ENCODE assay signal across 12 mouse cellular contexts in the genomic region with DNA sequence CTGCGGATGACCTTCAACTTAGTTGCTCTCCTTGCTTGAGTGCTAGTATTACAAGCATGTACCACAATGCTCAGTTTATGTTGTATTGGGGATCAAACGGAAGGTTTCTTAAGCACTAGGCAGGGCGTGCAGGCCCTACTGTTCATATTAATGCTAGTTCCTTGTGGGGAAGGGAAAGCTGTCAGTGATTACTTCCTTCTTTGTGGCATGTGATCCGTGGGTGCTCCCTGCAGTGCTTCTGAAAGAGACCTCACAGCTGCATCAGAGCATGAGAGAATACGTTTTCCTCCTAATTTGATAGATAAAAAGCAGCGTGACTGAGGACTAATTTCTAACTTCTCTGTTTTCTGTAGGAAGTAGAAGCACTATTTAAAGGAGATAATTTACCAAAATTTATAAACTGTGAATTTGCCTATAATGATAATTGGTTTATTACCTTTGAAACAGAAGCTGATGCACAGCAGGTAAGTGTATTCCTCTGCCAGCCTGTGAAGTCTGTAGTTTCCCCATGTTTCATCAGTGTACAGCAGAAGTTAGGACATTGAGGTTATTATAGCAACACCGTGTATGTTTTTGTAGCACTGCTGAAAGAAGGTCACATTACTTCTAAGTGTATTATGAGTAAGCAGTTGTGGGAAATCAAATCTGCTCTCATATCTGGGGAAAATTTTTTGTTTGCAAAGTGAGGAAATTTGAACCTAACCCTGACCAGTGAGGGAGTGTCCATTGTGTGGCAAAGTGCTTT. TPM values are rescaled to one million over a fixed set of nuclear protein-coding genes. Genes with fewer than 3 reads are reported as not detected.
A peak's percentile ranks its signal among the peaks of the same experiment; 100 is the strongest.
DNase-seq lines count a peak whose midpoint lies in the region; ATAC-seq and TF ChIP-seq lines count a peak whose summit lies in the region.
"Had no signal": no experiment of that assay in that cellular context is flagged by ENCODE, and none has a peak within 500 bp of the region (broad histone marks: within the 10 kb centered on the region; RNA-seq: fewer than 3 reads in every experiment).

No protein-coding gene starts in this region.

- no peak for TF ChIP-seq RAD21 in CH12.LX (IDR thresholded peaks at IDR 0.05; ENCODE audit: low read depth, low read length)

- TF ChIP-seq CTCF in kidney, adult 2 months (conservative IDR thresholded peaks at IDR 0.05; ENCODE audit: insufficient read depth, insufficient read length, low read depth, low read length): no peak
- no peak for TF ChIP-seq CTCF in CH12.LX (conservative IDR thresholded peaks at IDR 0.05 in 1 of 2, IDR thresholded peaks at IDR 0.05 in 1 of 2; ENCODE audit: low read depth in 2 of 2, low read length in 2 of 2)
- TF ChIP-seq CTCF in bone marrow macrophage, adult 2 months (IDR thresholded peaks at IDR 0.05; ENCODE audit: low read depth, low read length): no peak

- H3K4me3 ChIP-seq in kidney, adult 2 months (ENCODE audit: insufficient read depth, low read depth, low read length): no peak overlapping the region
- no peak overlapping the region for H3K4me3 ChIP-seq in CH12.LX (replicated peaks in 1 of 3; ENCODE audit: low read depth in 2 of 3, low read length in 2 of 3, poor library complexity in 1 of 3)
- H3K4me3 ChIP-seq in bone marrow macrophage, adult 2 months (ENCODE audit: insufficient read depth, low read length): 0 out of 2 replicates have a peak overlapping the region, but pooled peaks have one; percentile 22

- dilution Hi-C loops in CH12.LX (cut with MboI; ENCODE audit: extremely low pct_ligation_motif_present, extremely low pct_unique_long_range_greater_than_20kb, low sequenced_read_pairs): no loop called here

- H3K27ac ChIP-seq in kidney, adult 2 months (ENCODE audit: insufficient read depth, low read depth, low read length): peak overlapping the region; percentile 35; the same call in 1 of the 2 replicates
- H3K27ac ChIP-seq in CH12.LX (ENCODE audit: insufficient read depth, low read depth): peak overlapping the region; percentile 36; the same call in 1 of the 2 replicates
- peak overlapping the region; percentile 82 for H3K27ac ChIP-seq in bone marrow macrophage, adult 2 months (ENCODE audit: insufficient read depth, low read depth, low read length)

- no peaks in the 10 kb centered on the region; the same call in 1 of the 2 replicates for H3K4me1 ChIP-seq in kidney, adult 2 months (ENCODE audit: control insufficient read depth, insufficient read depth, low read length)
- H3K4me1 ChIP-seq in CH12.LX (ENCODE audit: control insufficient read depth in 1 of 2, insufficient read depth in 2 of 2): peaks cover 0 to 38% of the 10 kb centered on the region in 2 experiments; a peak in 2 of 4 replicates
- H3K4me1 ChIP-seq in bone marrow macrophage, adult 2 months (ENCODE audit: control insufficient read depth, insufficient read depth, low read length): peaks cover 37% of the 10 kb centered on the region

- peak; percentile 86 for ATAC-seq in monocyte, adult 5-6 weeks (replicated peaks; ENCODE audit: insufficient number of reproducible peaks, low FRiP score, low TSS enrichment, poor library complexity, severe bottlenecking)
- ATAC-seq: inflammation-experienced regulatory T-cells, adult 6 months had no signal

- in situ Hi-C loops in CH12.LX (cut with MboI; ENCODE audit: low pct_ligation_motif_present, low pct_unique_long_range_greater_than_20kb, low sequenced_read_pairs): no loop called here

- H3K27me3 ChIP-seq in kidney, adult 2 months (replicated peaks; ENCODE audit: control insufficient read depth, insufficient read depth, low read length): no peaks in the 10 kb centered on the region
- no peaks in the 10 kb centered on the region for H3K27me3 ChIP-seq in CH12.LX (replicated peaks)

- H3K9ac ChIP-seq in CH12.LX (ENCODE audit: insufficient read depth, low read depth): no peak overlapping the region

- TF ChIP-seq POLR2A in kidney, adult 2 months (IDR thresholded peaks at IDR 0.05; ENCODE audit: low read depth, low read length): no peak
- no peak for TF ChIP-seq POLR2A in CH12.LX (IDR thresholded peaks at IDR 0.05; ENCODE audit: low read depth, low read length)
- no peak for TF ChIP-seq POLR2A in bone marrow macrophage, adult 2 months (IDR thresholded peaks at IDR 0.05; ENCODE audit: borderline replicate concordance, low read depth, low read length)

- no peak for TF ChIP-seq EP300 in CH12.LX (IDR thresholded peaks at IDR 0.05; ENCODE audit: low read length)

- no peak overlapping the region for H3K4me2 ChIP-seq in CH12.LX (ENCODE audit: insufficient read depth, low read depth, poor library complexity, severe bottlenecking)

- no peak for DNase-seq in kidney, adult 2 months
- DNase-seq in kidney, postnatal 10 days: no peak
- peak; percentile 70 for DNase-seq in CH12.LX (ENCODE audit: extremely low read depth)
- no peak for DNase-seq in retina, postnatal 1 day
- no peak for DNase-seq in adrenal gland, postnatal 4 days (ENCODE audit: low spot score in 2 of 2)
- DNase-seq in thymus, postnatal 10 days (ENCODE audit: low spot score in 2 of 2): no peak
- DNase-seq: cerebellum, adult 11 months; kidney, postnatal 4 days; lung, adult 2 months had no signal

- 55% methylated on average over 7 of the region's 7 CpGs for WGBS in kidney, adult 2 months

- 0 out of 2 replicates have a peak, but pooled peaks cover 3% of the 10 kb centered on the region for H3K79me2 ChIP-seq in CH12.LX (replicated peaks; ENCODE audit: control insufficient read depth, extremely low read depth, insufficient read depth, poor library complexity, severe bottlenecking)

- H3K9me3 ChIP-seq in CH12.LX (replicated peaks; ENCODE audit: low read length): no peaks in the 10 kb centered on the region

- peaks cover 21% of the 10 kb centered on the region for H3K36me3 ChIP-seq in kidney, adult 2 months (ENCODE audit: control insufficient read depth, insufficient read depth, low read length)
- H3K36me3 ChIP-seq in CH12.LX (replicated peaks in 1 of 2; ENCODE audit: control insufficient read depth in 1 of 2, insufficient read depth in 1 of 2, low read length in 1 of 2): peaks cover 53 to 77% of the 10 kb centered on the region in 2 experiments

TF ChIP-seq in CH12.LX, 34 proteins besides CTCF, POLR2A, EP300 and RAD21:
- TF ChIP-seq ZC3H11A (IDR thresholded peaks at IDR 0.05; ENCODE audit: low read depth, low read length) (no peak), TCF12 (IDR thresholded peaks at IDR 0.05; ENCODE audit: low read depth, low read length) (no peak), ETS1 (conservative IDR thresholded peaks at IDR 0.05; ENCODE audit: low read depth, low read length) (no peak), BHLHE40 (IDR thresholded peaks at IDR 0.05; ENCODE audit: low read depth, low read length) (no peak), IRF4 (IDR thresholded peaks at IDR 0.05; ENCODE audit: low read depth, low read length) (no peak), E2F4 (IDR thresholded peaks at IDR 0.05; ENCODE audit: insufficient replicate concordance, low read depth, low read length) (no peak), MXI1 (IDR thresholded peaks at IDR 0.05; ENCODE audit: low read depth, low read length) (no peak), MEF2A (IDR thresholded peaks at IDR 0.05; ENCODE audit: borderline replicate concordance, low read depth, low read length) (no peak), GABPA (IDR thresholded peaks at IDR 0.05; ENCODE audit: insufficient replicate concordance, low read depth, low read length) (no peak), SMC3 (IDR thresholded peaks at IDR 0.05; ENCODE audit: low read depth, low read length) (no peak), HCFC1 (IDR thresholded peaks at IDR 0.05; ENCODE audit: low read depth, low read length) (no peak), TBP (conservative IDR thresholded peaks at IDR 0.05; ENCODE audit: low read depth, low read length) (no peak), ZNF384 (IDR thresholded peaks at IDR 0.05; ENCODE audit: low read depth, low read length) (no peak), CHD2 (IDR thresholded peaks at IDR 0.05; ENCODE audit: low read length) (no peak), MYC (IDR thresholded peaks at IDR 0.05; ENCODE audit: low read depth, low read length) (no peak), CHD1 (IDR thresholded peaks at IDR 0.05; ENCODE audit: low read depth, low read length) (no peak), JUND (conservative IDR thresholded peaks at IDR 0.05; ENCODE audit: low read depth, low read length) (no peak), USF2 (conservative IDR thresholded peaks at IDR 0.05; ENCODE audit: low read depth, low read length) (no peak), USF1 (IDR thresholded peaks at IDR 0.05; ENCODE audit: low read depth, low read length) (no peak), ELF1 (IDR thresholded peaks at IDR 0.05; ENCODE audit: low read depth, low read length) (no peak)

RNA-seq across cellular contexts. Expression of gene Larp4b, which starts 56.0 kb away (rescaled TPM):
- 17.9 and 21.5 TPM in 2 replicates for polyA plus RNA-seq in kidney, adult 2 months (2012; rRNA removed)
- total RNA-seq in CH12.LX (2012; rRNA removed) (52.5 and 57.9 TPM in 2 replicates), CH12.LX (2014; rRNA removed) (58.3 and 65.4 TPM in 2 replicates)
- polyA plus RNA-seq in CH12.LX (2012; ENCODE audit: insufficient read length, low read depth): 52.3 and 63.3 TPM in 2 replicates
- polyA plus RNA-seq in bone marrow macrophage, adult 2 months (2012; ENCODE audit: insufficient read depth, insufficient read length, missing spikeins): 51.6 and 54.1 TPM in 2 replicates
- total RNA-seq in monocyte, adult 5-6 weeks (2017): 46.8 to 79.4 TPM (median 51.9 TPM) in 3 replicates
- 10 to 100 TPM; 80.8 to 88.5 TPM for total RNA-seq in adrenal gland, postnatal 4 days (2021)
